Mouse (Mus musculus) 3134 (cell line): ENCODE data around the gene Tmem235.

Experiments
- DNase-seq: peaks from one replicate; pipeline ENCODE4 v3.0.0-alpha.2; 2011; ENCODE audit warnings: low spot score; ENCODE audit not compliant: insufficient read length; ENCODE audit errors: extremely low read depth

The Tmem235 gene

GRCm38 (mm10) chr11:117863174-117863856, 2.8 kb downstream of the Tmem235 start:
- DNase-seq: no peak

- DNase-seq: no peak
Observed at GRCm38 (mm10) chr11:117864805-117865204, 4.3 kb downstream of the Tmem235 start.

GRCm38 (mm10) chr11:117865988-117866387, 5.4 kb downstream of the Tmem235 start:
- DNase-seq: no peak

GRCm38 (mm10) chr11:117870688-117871365, 10.3 kb downstream of the Tmem235 start:
- DNase-seq: peak; percentile 41

GRCm38 (mm10) chr11:117871376-117871775, 10.8 kb downstream of the Tmem235 start:
- DNase-seq: no peak

- no peak for DNase-seq
Observed at GRCm38 (mm10) chr11:117871911-117872584, 11.5 kb downstream of the Tmem235 start.

- no peak for DNase-seq
Observed at GRCm38 (mm10) chr11:117872861-117873608, 12.5 kb downstream of the Tmem235 start, which contains the start of gene Tha1. Gene Tha1, minus strand, starts transcription at chr11:117873481.

GRCm38 (mm10) chr11:117874419-117874818, 13.9 kb downstream of the Tmem235 start:
- no peak for DNase-seq

- no peak for DNase-seq
Observed at GRCm38 (mm10) chr11:117875681-117876080, 15.1 kb downstream of the Tmem235 start.

GRCm38 (mm10) chr11:117877917-117878745, 17.6 kb downstream of the Tmem235 start:
- no peak for DNase-seq

- DNase-seq: no peak
Observed at GRCm38 (mm10) chr11:117878892-117879291, 18.3 kb downstream of the Tmem235 start.

GRCm38 (mm10) chr11:117879676-117880075, 19.1 kb downstream of the Tmem235 start:
- DNase-seq: peak; percentile 53

GRCm38 (mm10) chr11:117880336-117880976, 19.9 kb downstream of the Tmem235 start:
- DNase-seq: no peak

- no peak for DNase-seq
Observed at GRCm38 (mm10) chr11:117880977-117881358, 20.4 kb downstream of the Tmem235 start.

GRCm38 (mm10) chr11:117881787-117882186, 21.2 kb downstream of the Tmem235 start:
- no peak for DNase-seq

GRCm38 (mm10) chr11:117882208-117882607, 21.7 kb downstream of the Tmem235 start:
- DNase-seq: no peak

GRCm38 (mm10) chr11:117886000-117886399, 25.4 kb downstream of the Tmem235 start:
- DNase-seq: no peak

GRCm38 (mm10) chr11:117888168-117888852, 27.8 kb downstream of the Tmem235 start:
- DNase-seq: no peak
